Mouse (Mus musculus) midbrain, postnatal 0 days (tissue): ENCODE measurements at regions not wholly inside any gene's neighbourhood (a gene's known extent, or its start where the extent isn't known, plus 50 kb on each side); places are given as distances from the start of the nearest gene placed in this dataset.

Source experiments
- ATAC-seq: fragments of 200-750 bp; cut with Nextera tagmentation; 2 replicates; pipeline ENCODE4 v1.8.0; 2017; ENCODE audit warnings: moderate number of reproducible peaks, mild to moderate bottlenecking, moderate TSS enrichment, moderate library complexity; ENCODE audit not compliant: low FRiP score
- DNase-seq: peaks from one replicate; pipeline ENCODE4 v3.0.0-alpha.2; 2015; ENCODE audit warnings: low spot score
- H3K27ac ChIP-seq: fragments of 300-500 bp; sonication (generic); 2 replicates; pipeline ENCODE4 v1.5.1; 2014; ENCODE audit warnings: low read depth, mild to moderate bottlenecking, low read length, mixed read lengths
- H3K27me3 ChIP-seq: fragments of 300-500 bp; sonication (generic); 2 replicates; pipeline ENCODE4 v1.6.1; 2014; ENCODE audit warnings: low read length, control low read depth, mixed read lengths; ENCODE audit not compliant: insufficient read depth
- H3K36me3 ChIP-seq: fragments of 300-500 bp; sonication (generic); 2 replicates; pipeline ENCODE4 v1.6.1; 2014; ENCODE audit warnings: low read length, control low read depth, mixed read lengths; ENCODE audit not compliant: insufficient read depth
- H3K4me1 ChIP-seq: fragments of 300-500 bp; sonication (generic); 2 replicates; pipeline ENCODE4 v1.6.1; 2014; ENCODE audit warnings: mild to moderate bottlenecking, control low read depth, antibody characterized with exemption, low read length, mixed read lengths; ENCODE audit not compliant: insufficient read depth
- H3K4me2 ChIP-seq: fragments of 300-500 bp; sonication (generic); 2 replicates; pipeline ENCODE4 v1.6.1; 2014; ENCODE audit warnings: low read depth, mild to moderate bottlenecking, low read length, mixed read lengths; ENCODE audit not compliant: poor library complexity, severe bottlenecking
- H3K4me3 ChIP-seq: fragments of 300-500 bp; sonication (generic); 2 replicates; pipeline ENCODE4 v1.5.1; 2014; ENCODE audit warnings: low read depth, mild to moderate bottlenecking, low read length, moderate library complexity
- H3K9ac ChIP-seq: fragments of 300-500 bp; sonication (generic); replicated peaks from 2 replicates; pipeline ENCODE4 v1.6.1; 2014; ENCODE audit warnings: mild to moderate bottlenecking, low read length, moderate library complexity, mixed read lengths; ENCODE audit not compliant: poor library complexity, severe bottlenecking
- H3K9me3 ChIP-seq: fragments of 300-500 bp; sonication (generic); 2 replicates; pipeline ENCODE4 v1.6.1; 2016; ENCODE audit warnings: low read length, control low read depth
- CTCF ChIP-seq: IDR thresholded peaks from 2 replicates; pipeline ENCODE4 v1.5.1; 2016; ENCODE audit warnings: antibody characterized with exemption, mild to moderate bottlenecking
- WGBS: fragments of 180-500 bp; shearing (Covaris S2); extraction: QIAGEN DNeasy Blood & Tissue Kit; methylation state at CpG from one replicate; pipeline ENCODE4 v1.1.7; 2014; 5-methylcytosine and 5-hydroxymethylcytosine counted together

- WGBS: 88% methylated on average over 10 of the region's 10 CpGs
- no peaks in the 10 kb centered on the region; the same call in 1 of the 2 replicates for H3K4me1 ChIP-seq
- DNase-seq (no peak), ATAC-seq (no peak)
- H3K27ac ChIP-seq: no peak overlapping the region
- no peak overlapping the region for H3K9ac ChIP-seq
- no peak overlapping the region for H3K4me2 ChIP-seq
- no peaks in the 10 kb centered on the region for H3K9me3 ChIP-seq
- no peak for TF ChIP-seq CTCF
- no peaks in the 10 kb centered on the region for H3K36me3 ChIP-seq
- H3K4me3 ChIP-seq: no peak overlapping the region
- no peaks in the 10 kb centered on the region for H3K27me3 ChIP-seq
These were observed 439.6 kb downstream of the Ttll7 start for GRCm38 (mm10) chr3:147291696-147292327.

GRCm38 (mm10) chr3:147298065-147298464, 445.9 kb downstream of the Ttll7 start:
- H3K4me1 ChIP-seq: no peaks in the 10 kb centered on the region
- no peak for TF ChIP-seq CTCF
- DNase-seq: no peak
- no peaks in the 10 kb centered on the region for H3K9me3 ChIP-seq
- no peaks in the 10 kb centered on the region for H3K36me3 ChIP-seq
- no peak overlapping the region for H3K4me3 ChIP-seq
- H3K4me2 ChIP-seq: no peak overlapping the region
- no peak overlapping the region for H3K9ac ChIP-seq
- no peak overlapping the region for H3K27ac ChIP-seq
- no peaks in the 10 kb centered on the region for H3K27me3 ChIP-seq
- no peak for ATAC-seq
- WGBS: 10% methylated on average over 9 of the region's 9 CpGs

- ATAC-seq: no peak
- WGBS: 92% methylated on average over 2 of the region's 2 CpGs
- no peak for TF ChIP-seq CTCF
- H3K9ac ChIP-seq: no peak overlapping the region
- DNase-seq: no peak
- H3K27me3 ChIP-seq: no peaks in the 10 kb centered on the region
- no peaks in the 10 kb centered on the region for H3K9me3 ChIP-seq
- no peaks in the 10 kb centered on the region for H3K4me1 ChIP-seq
- no peak overlapping the region for H3K4me2 ChIP-seq
- H3K4me3 ChIP-seq: no peak overlapping the region
- H3K36me3 ChIP-seq: no peaks in the 10 kb centered on the region
- H3K27ac ChIP-seq: no peak overlapping the region
These were observed 473.4 kb downstream of the Ttll7 start for GRCm38 (mm10) chr3:147325522-147325921.

GRCm38 (mm10) chr3:147334301-147334700, 482.1 kb downstream of the Ttll7 start:
- TF ChIP-seq CTCF: no peak
- H3K4me1 ChIP-seq: no peaks in the 10 kb centered on the region
- no peak for ATAC-seq
- no peaks in the 10 kb centered on the region for H3K9me3 ChIP-seq
- WGBS: 73% methylated on average over 6 of the region's 6 CpGs
- H3K9ac ChIP-seq: no peak overlapping the region
- no peak for DNase-seq
- no peak overlapping the region for H3K4me2 ChIP-seq
- no peak overlapping the region for H3K4me3 ChIP-seq
- H3K36me3 ChIP-seq: no peaks in the 10 kb centered on the region
- H3K27me3 ChIP-seq: no peaks in the 10 kb centered on the region
- H3K27ac ChIP-seq: no peak overlapping the region

GRCm38 (mm10) chr3:147335286-147335685, 483.1 kb downstream of the Ttll7 start:
- no peak overlapping the region for H3K4me3 ChIP-seq
- H3K27ac ChIP-seq: no peak overlapping the region
- TF ChIP-seq CTCF: no peak
- ATAC-seq (no peak), DNase-seq (no peak)
- H3K27me3 ChIP-seq: no peaks in the 10 kb centered on the region
- H3K4me1 ChIP-seq: no peaks in the 10 kb centered on the region
- H3K36me3 ChIP-seq: no peaks in the 10 kb centered on the region
- H3K4me2 ChIP-seq: no peak overlapping the region
- no peaks in the 10 kb centered on the region for H3K9me3 ChIP-seq
- H3K9ac ChIP-seq: no peak overlapping the region
- 67% methylated on average over 7 of the region's 7 CpGs for WGBS

GRCm38 (mm10) chr3:147339427-147339826, 487.3 kb downstream of the Ttll7 start:
- no peak for TF ChIP-seq CTCF
- ATAC-seq: no peak
- Histone ChIP-seq H3K27me3 (no peaks in the 10 kb centered on the region), H3K9ac (no peak overlapping the region), H3K4me1 (no peaks in the 10 kb centered on the region), H3K36me3 (no peaks in the 10 kb centered on the region), H3K9me3 (no peaks in the 10 kb centered on the region), H3K4me2 (no peak overlapping the region), H3K27ac (no peak overlapping the region), H3K4me3 (no peak overlapping the region)
- no peak for DNase-seq
- whole genome bisulfite sequencing: 58% methylated on average over 2 of the region's 2 CpGs
